Mouse (Mus musculus): ENCODE results near the gene Tex2. TPM values are rescaled to one million over a fixed set of nuclear protein-coding genes. Genes with fewer than 3 reads are reported as not detected.
"Not testable (repeated sequence)": the region's sequence is repeated elsewhere in the genome, so short reads cannot be mapped to it uniquely, and the experiment has no call there.

Tex2 gene
- total and polyA plus RNA-seq, 3 experiments: 4.0 to 5.0 (median 4.5) TPM

GRCm38 (mm10) chr11:106622056-106622455 lies 8.8 kb upstream of the Tex2 start:
- in situ Hi-C loops (cut with MboI; ENCODE audit: low pct_ligation_motif_present, low pct_unique_long_range_greater_than_20kb, low sequenced_read_pairs) (loop anchor here (10.0 kb wide), 1 partner anchor 217 kb away; no protein-coding TSS in a partner anchor), dilution Hi-C loops (cut with MboI; ENCODE audit: extremely low pct_ligation_motif_present, extremely low pct_unique_long_range_greater_than_20kb, low sequenced_read_pairs) (no loop called here)
- no peaks in the 10 kb centered on the region for H3K79me2 ChIP-seq (replicated peaks; ENCODE audit: control insufficient read depth, extremely low read depth, insufficient read depth, poor library complexity, severe bottlenecking)
- no peak overlapping the region for H3K4me3 ChIP-seq (replicated peaks in 1 of 3; ENCODE audit: low read depth in 2 of 3, low read length in 2 of 3, poor library complexity in 1 of 3)
- H3K27me3 ChIP-seq (replicated peaks): no peaks in the 10 kb centered on the region
- peaks cover 5 to 18% of the 10 kb centered on the region in 2 experiments; a peak in 3 of 4 replicates for H3K4me1 ChIP-seq (ENCODE audit: control insufficient read depth in 1 of 2, insufficient read depth in 2 of 2)
- H3K9me3 ChIP-seq (replicated peaks; ENCODE audit: low read length): no peaks in the 10 kb centered on the region
- no peak for DNase-seq (ENCODE audit: extremely low read depth)
- H3K4me2 ChIP-seq (ENCODE audit: insufficient read depth, low read depth, poor library complexity, severe bottlenecking): no peak overlapping the region
- no peaks in the 10 kb centered on the region for H3K36me3 ChIP-seq (replicated peaks in 1 of 2; ENCODE audit: control insufficient read depth in 1 of 2, insufficient read depth in 1 of 2, low read length in 1 of 2)
- H3K9ac ChIP-seq (ENCODE audit: insufficient read depth, low read depth): no peak overlapping the region
- no peak overlapping the region for H3K27ac ChIP-seq (ENCODE audit: insufficient read depth, low read depth)
- TF ChIP-seq KAT2A (IDR thresholded peaks at IDR 0.05; ENCODE audit: insufficient replicate concordance, low read length): no peak
- no peak for TF ChIP-seq TCF12 (IDR thresholded peaks at IDR 0.05; ENCODE audit: low read depth, low read length)
- TF ChIP-seq TBP (conservative IDR thresholded peaks at IDR 0.05; ENCODE audit: low read depth, low read length): no peak
- TF ChIP-seq NELFE (IDR thresholded peaks at IDR 0.05; ENCODE audit: low read depth, low read length): no peak
- TF ChIP-seq PAX5 (IDR thresholded peaks at IDR 0.05; ENCODE audit: low read length): no peak
- TF ChIP-seq ZC3H11A (IDR thresholded peaks at IDR 0.05; ENCODE audit: low read depth, low read length): no peak
- TF ChIP-seq JUN (IDR thresholded peaks at IDR 0.05; ENCODE audit: insufficient read depth, low read depth, low read length): no peak
- TF ChIP-seq ZKSCAN1 (IDR thresholded peaks at IDR 0.05; ENCODE audit: borderline replicate concordance, low read depth, low read length): no peak
- no peak for TF ChIP-seq ZMIZ1 (IDR thresholded peaks at IDR 0.05; ENCODE audit: low read depth, low read length)
- TF ChIP-seq RAD21 (IDR thresholded peaks at IDR 0.05; ENCODE audit: low read depth, low read length): no peak
- TF ChIP-seq MAZ (IDR thresholded peaks at IDR 0.05; ENCODE audit: low read depth, low read length): no peak
- TF ChIP-seq IRF4 (IDR thresholded peaks at IDR 0.05; ENCODE audit: low read depth, low read length): no peak
- no peak for TF ChIP-seq BHLHE40 (IDR thresholded peaks at IDR 0.05; ENCODE audit: low read depth, low read length)
- TF ChIP-seq MEF2A (IDR thresholded peaks at IDR 0.05; ENCODE audit: borderline replicate concordance, low read depth, low read length): no peak
- no peak for TF ChIP-seq MAFK (IDR thresholded peaks at IDR 0.05; ENCODE audit: insufficient replicate concordance, low read length)
- TF ChIP-seq NRF1 (IDR thresholded peaks at IDR 0.05; ENCODE audit: low read depth, low read length): no peak
- no peak for TF ChIP-seq SIN3A (IDR thresholded peaks at IDR 0.05; ENCODE audit: low read length)
- TF ChIP-seq ZNF384 (IDR thresholded peaks at IDR 0.05; ENCODE audit: low read depth, low read length): no peak
- no peak for TF ChIP-seq MXI1 (IDR thresholded peaks at IDR 0.05; ENCODE audit: low read depth, low read length)

DNA sequence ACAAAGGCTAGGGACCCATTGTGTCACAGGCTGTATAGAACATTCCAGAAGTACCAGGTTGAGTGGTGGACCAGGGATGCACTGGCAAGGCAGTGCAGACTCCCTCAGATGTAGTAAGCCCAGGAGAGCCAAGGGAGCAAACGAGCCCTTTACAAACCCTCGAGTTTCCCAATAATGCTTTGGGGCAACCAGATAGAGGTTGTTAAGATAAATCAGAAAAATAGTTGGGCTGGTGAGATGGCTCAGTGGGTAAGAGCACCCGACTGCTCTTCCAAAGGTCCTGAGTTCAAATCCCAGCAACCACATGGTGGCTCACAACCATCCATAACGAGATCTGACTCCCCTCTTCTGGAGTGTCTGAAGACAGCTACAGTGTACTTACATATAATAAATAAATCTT lies 5.5 kb upstream of the Tex2 start:
- H3K36me3 ChIP-seq (replicated peaks in 1 of 2; ENCODE audit: control insufficient read depth in 1 of 2, insufficient read depth in 1 of 2, low read length in 1 of 2); H3K4me3 ChIP-seq (replicated peaks in 1 of 3; ENCODE audit: low read depth in 2 of 3, low read length in 2 of 3, poor library complexity in 1 of 3); H3K27me3 ChIP-seq (replicated peaks); dilution Hi-C loops (cut with MboI; ENCODE audit: extremely low pct_ligation_motif_present, extremely low pct_unique_long_range_greater_than_20kb, low sequenced_read_pairs); H3K27ac ChIP-seq (ENCODE audit: insufficient read depth, low read depth); DNase-seq (ENCODE audit: extremely low read depth); H3K9ac ChIP-seq (ENCODE audit: insufficient read depth, low read depth); H3K9me3 ChIP-seq (replicated peaks; ENCODE audit: low read length); H3K4me2 ChIP-seq (ENCODE audit: insufficient read depth, low read depth, poor library complexity, severe bottlenecking); H3K79me2 ChIP-seq (replicated peaks; ENCODE audit: control insufficient read depth, extremely low read depth, insufficient read depth, poor library complexity, severe bottlenecking); in situ Hi-C loops (cut with MboI; ENCODE audit: low pct_ligation_motif_present, low pct_unique_long_range_greater_than_20kb, low sequenced_read_pairs): not testable (repeated sequence)
- TF ChIP-seq TBP (conservative IDR thresholded peaks at IDR 0.05; ENCODE audit: low read depth, low read length): 0 out of 2 replicates have a peak, but pooled peaks have one; percentile 65
- H3K4me1 ChIP-seq (ENCODE audit: control insufficient read depth in 1 of 2, insufficient read depth in 2 of 2): peaks cover 5 to 15% of the 10 kb centered on the region in 2 experiments; a peak in 3 of 4 replicates

All from CH12.LX (cell line).